Mouse (Mus musculus): ENCODE results near the gene Ube2e2. TPM values are rescaled to one million over a fixed set of nuclear protein-coding genes. Genes with fewer than 3 reads are reported as not detected.
"Not testable (repeated sequence)": the region's sequence is repeated elsewhere in the genome, so short reads cannot be mapped to it uniquely, and the experiment has no call there.

Ube2e2 gene
- total RNA-seq, 2 experiments from 2014 or later: 69.0 to 77.5 TPM

- no peak for DNase-seq (ENCODE audit: low spot score in 2 of 2)
These were observed 255.2 kb downstream of the Ube2e2 start for GRCm38 (mm10) chr14:18638753-18639456.

GRCm38 (mm10) chr14:18637739-18638138, 256.3 kb downstream of the Ube2e2 start:
- DNase-seq (ENCODE audit: low spot score in 2 of 2): no peak

GRCm38 (mm10) chr14:18628170-18628569, 265.9 kb downstream of the Ube2e2 start:
- DNase-seq (ENCODE audit: low spot score in 2 of 2): no peak

GRCm38 (mm10) chr14:18618603-18619002, 275.5 kb downstream of the Ube2e2 start:
- no peak for DNase-seq (ENCODE audit: low spot score in 2 of 2)

- no peak for DNase-seq (ENCODE audit: low spot score in 2 of 2)
These were observed 292.1 kb downstream of the Ube2e2 start for GRCm38 (mm10) chr14:18601927-18602326.

GRCm38 (mm10) chr14:18586239-18587034, 307.6 kb downstream of the Ube2e2 start:
- no peak for DNase-seq (ENCODE audit: low spot score in 2 of 2)

GRCm38 (mm10) chr14:18581735-18582134, 312.3 kb downstream of the Ube2e2 start:
- DNase-seq (ENCODE audit: low spot score in 2 of 2): no peak

GRCm38 (mm10) chr14:18574756-18575155, 319.3 kb downstream of the Ube2e2 start:
- no peak for DNase-seq (ENCODE audit: low spot score in 2 of 2)

- DNase-seq (ENCODE audit: low spot score in 2 of 2): no peak
These were observed 319.8 kb downstream of the Ube2e2 start for GRCm38 (mm10) chr14:18574130-18574721.

- DNase-seq (ENCODE audit: low spot score in 2 of 2): no peak
These were observed 320.6 kb downstream of the Ube2e2 start for GRCm38 (mm10) chr14:18573286-18573956.

- DNase-seq (ENCODE audit: low spot score in 2 of 2): no peak
These were observed 321.2 kb downstream of the Ube2e2 start for GRCm38 (mm10) chr14:18572852-18573251.

GRCm38 (mm10) chr14:18569615-18570014, 324.5 kb downstream of the Ube2e2 start:
- DNase-seq (ENCODE audit: low spot score in 2 of 2): no peak

GRCm38 (mm10) chr14:18564999-18565398, 329.1 kb downstream of the Ube2e2 start:
- not testable (repeated sequence) for DNase-seq (ENCODE audit: low spot score in 2 of 2)

GRCm38 (mm10) chr14:18555287-18555686, 338.8 kb downstream of the Ube2e2 start:
- no peak for DNase-seq (ENCODE audit: low spot score in 2 of 2)

GRCm38 (mm10) chr14:18554627-18554988, 339.5 kb downstream of the Ube2e2 start:
- no peak for DNase-seq (ENCODE audit: low spot score in 2 of 2)

- DNase-seq (ENCODE audit: low spot score in 2 of 2): no peak
These were observed 340.0 kb downstream of the Ube2e2 start for GRCm38 (mm10) chr14:18553987-18554626.

GRCm38 (mm10) chr14:18547541-18547940, 346.5 kb downstream of the Ube2e2 start:
- DNase-seq (ENCODE audit: low spot score in 2 of 2): no peak

GRCm38 (mm10) chr14:18539092-18539491, 355.0 kb downstream of the Ube2e2 start:
- not testable (repeated sequence) for DNase-seq (ENCODE audit: low spot score in 2 of 2)

- no peak for DNase-seq (ENCODE audit: low spot score in 2 of 2)
These were observed 363.2 kb downstream of the Ube2e2 start for GRCm38 (mm10) chr14:18530899-18531298.

GRCm38 (mm10) chr14:18530496-18530895, 363.6 kb downstream of the Ube2e2 start:
- no peak for DNase-seq (ENCODE audit: low spot score in 2 of 2)
